22 mouse cellular contexts compared by ENCODE assay signal in genomic region chr19:8716767-8717475, GRCm38 (mm10). TPM values are rescaled to one million over a fixed set of nuclear protein-coding genes. Genes with fewer than 3 reads are reported as not detected.
DNase-seq lines count a peak whose midpoint lies in the region; ATAC-seq and TF ChIP-seq lines count a peak whose summit lies in the region.
"Had no signal": no experiment of that assay in that cellular context is flagged by ENCODE, and none has a peak within 500 bp of the region (broad histone marks: within the 10 kb centered on the region; RNA-seq: fewer than 3 reads in every experiment).

No protein-coding gene starts in this region.

- no peaks in the 10 kb centered on the region for H3K9me3 ChIP-seq in liver, embryonic 11.5 days (ENCODE audit: control insufficient read depth, low read length)
- H3K9me3 ChIP-seq in liver, embryonic 13.5 days (replicated peaks) = no peaks in the 10 kb centered on the region
- no peaks in the 10 kb centered on the region for H3K9me3 ChIP-seq in kidney, embryonic 14.5 days (ENCODE audit: control insufficient read depth, low read length)
- no peaks in the 10 kb centered on the region for H3K9me3 ChIP-seq in lung, postnatal 0 days (ENCODE audit: low read length)
- H3K9me3 ChIP-seq: heart, embryonic 10.5 days; hindbrain, embryonic 12.5 days; midbrain, embryonic 12.5 days; neural tube, embryonic 13.5 days had no signal

- 71% methylated on average over 8 of the region's 10 CpGs for WGBS in liver, embryonic 11.5 days
- WGBS in liver, embryonic 13.5 days (ENCODE audit: insufficient replicate concordance) = 72% methylated on average over 9 of the region's 10 CpGs
- 76% methylated on average over 8 of the region's 10 CpGs for WGBS in kidney, embryonic 14.5 days
- WGBS in lung, postnatal 0 days = 76% methylated on average over 8 of the region's 10 CpGs

- H3K9ac ChIP-seq in liver, embryonic 11.5 days (ENCODE audit: low read depth, low read length) = no peak overlapping the region
- peak overlapping the region; percentile 7; the same call in 1 of the 2 replicates for H3K9ac ChIP-seq in liver, embryonic 13.5 days
- no peak overlapping the region for H3K9ac ChIP-seq in kidney, embryonic 14.5 days (ENCODE audit: low read depth, low read length)
- H3K9ac ChIP-seq in lung, postnatal 0 days (replicated peaks; ENCODE audit: low read depth) = no peak overlapping the region
- H3K9ac ChIP-seq: hindbrain, embryonic 12.5 days; midbrain, embryonic 12.5 days; neural tube, embryonic 13.5 days had no signal

- H3K4me1 ChIP-seq in liver, embryonic 11.5 days (replicated peaks; ENCODE audit: control insufficient read depth, insufficient read depth, low read length) = peaks cover 35% of the 10 kb centered on the region
- peaks cover 73% of the 10 kb centered on the region for H3K4me1 ChIP-seq in liver, embryonic 13.5 days (replicated peaks)
- H3K4me1 ChIP-seq in kidney, embryonic 14.5 days (ENCODE audit: control insufficient read depth, insufficient read depth, low read length) = peaks cover 7% of the 10 kb centered on the region; the same call in 1 of the 2 replicates
- peaks cover 2% of the 10 kb centered on the region; the same call in 1 of the 2 replicates for H3K4me1 ChIP-seq in lung, postnatal 0 days (ENCODE audit: insufficient read depth, low read depth, low read length)

- no peaks in the 10 kb centered on the region for H3K27me3 ChIP-seq in liver, embryonic 11.5 days (replicated peaks; ENCODE audit: control insufficient read depth, insufficient read depth, low read length)
- H3K27me3 ChIP-seq in liver, embryonic 13.5 days = no peaks in the 10 kb centered on the region
- H3K27me3 ChIP-seq in kidney, embryonic 14.5 days (ENCODE audit: control insufficient read depth, insufficient read depth, low read length) = no peaks in the 10 kb centered on the region
- no peaks in the 10 kb centered on the region for H3K27me3 ChIP-seq in lung, postnatal 0 days (replicated peaks; ENCODE audit: insufficient read depth, low read length)
- H3K27me3 ChIP-seq: hindbrain, embryonic 12.5 days; midbrain, embryonic 12.5 days; neural tube, embryonic 13.5 days had no signal

- H3K36me3 ChIP-seq in liver, embryonic 11.5 days (ENCODE audit: control insufficient read depth, insufficient read depth, low read length) = no peaks in the 10 kb centered on the region
- H3K36me3 ChIP-seq in liver, embryonic 13.5 days = peaks cover 7% of the 10 kb centered on the region
- H3K36me3 ChIP-seq in kidney, embryonic 14.5 days (ENCODE audit: control insufficient read depth, insufficient read depth, low read length) = peaks cover 2% of the 10 kb centered on the region; the same call in 1 of the 2 replicates
- no peaks in the 10 kb centered on the region for H3K36me3 ChIP-seq in lung, postnatal 0 days (ENCODE audit: insufficient read depth, low read length)
- H3K36me3 ChIP-seq: hindbrain, embryonic 12.5 days; midbrain, embryonic 12.5 days had no signal

- no peak overlapping the region for H3K4me3 ChIP-seq in liver, embryonic 11.5 days (ENCODE audit: low read depth, low read length)
- no peak overlapping the region for H3K4me3 ChIP-seq in liver, embryonic 13.5 days (replicated peaks)
- H3K4me3 ChIP-seq in kidney, embryonic 14.5 days (ENCODE audit: low read length) = no peak overlapping the region
- no peak overlapping the region for H3K4me3 ChIP-seq in lung, postnatal 0 days (ENCODE audit: low read depth, low read length)
- H3K4me3 ChIP-seq: heart, embryonic 10.5 days; hindbrain, embryonic 12.5 days; midbrain, embryonic 12.5 days; neural tube, embryonic 13.5 days had no signal

- no peak for TF ChIP-seq CTCF in lung, postnatal 0 days (IDR thresholded peaks at IDR 0.05)

- peak overlapping the region; percentile 53; the same call in 1 of the 2 replicates for H3K27ac ChIP-seq in liver, embryonic 11.5 days (ENCODE audit: low read depth, low read length)
- H3K27ac ChIP-seq in liver, embryonic 13.5 days = peak overlapping the region; percentile 99
- no peak overlapping the region for H3K27ac ChIP-seq in kidney, embryonic 14.5 days (ENCODE audit: low read depth, low read length)
- no peak overlapping the region for H3K27ac ChIP-seq in lung, postnatal 0 days (ENCODE audit: low read length)
- H3K27ac ChIP-seq: hindbrain, embryonic 12.5 days; midbrain, embryonic 12.5 days; neural tube, embryonic 13.5 days had no signal

- no peak for ATAC-seq in liver, embryonic 11.5 days (replicated peaks; ENCODE audit: low FRiP score)
- ATAC-seq in liver, embryonic 13.5 days (ENCODE audit: low read depth) = no peak
- ATAC-seq in kidney, embryonic 14.5 days (ENCODE audit: low FRiP score, low TSS enrichment) = no peak
- no peak for ATAC-seq in lung, postnatal 0 days
- ATAC-seq: forebrain, embryonic 14.5 days had no signal

- no peak overlapping the region for H3K4me2 ChIP-seq in liver, embryonic 11.5 days
- H3K4me2 ChIP-seq in liver, embryonic 13.5 days = no peak overlapping the region; the same call in 1 of the 2 replicates
- no peak overlapping the region for H3K4me2 ChIP-seq in kidney, embryonic 14.5 days (replicated peaks; ENCODE audit: low read depth, low read length)
- no peak overlapping the region for H3K4me2 ChIP-seq in lung, postnatal 0 days (replicated peaks; ENCODE audit: low read depth, low read length)
- H3K4me2 ChIP-seq: hindbrain, embryonic 12.5 days; midbrain, embryonic 12.5 days; neural tube, embryonic 13.5 days had no signal

- DNase-seq in liver, embryonic 11.5 days (ENCODE audit: low spot score) = no peak
- no peak for DNase-seq in liver
- peak; percentile 70 for DNase-seq in ES-CJ7 (ENCODE audit: low read depth, low spot score)
- no peak for DNase-seq in liver, embryonic 13.5 days
- DNase-seq in kidney, adult 9 months = no peak
- no peak for DNase-seq in lung, postnatal 0 days (ENCODE audit: low spot score)
- DNase-seq: cerebellum, adult 8-10 months; heart, postnatal 10 days; kidney, adult 8-10 months; kidney, postnatal 36 days; left cerebral cortex, postnatal 4 days; lung, postnatal 36 days; right cerebral cortex, adult 18-20 months; thymus, adult 18-20 months; thymus, postnatal 4 days had no signal

- TF ChIP-seq EP300 in lung, postnatal 0 days (IDR thresholded peaks at IDR 0.05) = no peak

RNA-seq across cellular contexts. Expression of gene Slc3a2, which starts 6.2 kb away (rescaled TPM):
- polyA plus RNA-seq in liver, embryonic 11.5 days (2014; fragmentation: Nextera tagmentation; extraction: Ambion mirVana) = 150 and 159 TPM in 2 replicates
- polyA plus RNA-seq in liver, embryonic 13.5 days (2015; fragmentation: Nextera tagmentation; extraction: Ambion mirVana) = 118 and 128 TPM in 2 replicates
- 114 and 123 TPM in 2 replicates for polyA plus RNA-seq in kidney, embryonic 14.5 days (2014; fragmentation: Nextera tagmentation; extraction: Ambion mirVana)
- 91.8 and 97.9 TPM in 2 replicates for polyA plus RNA-seq in lung, postnatal 0 days (2015; fragmentation: Nextera tagmentation; extraction: Ambion mirVana)

RNA-seq across cellular contexts. Expression of gene Wdr74, which starts 18.7 kb away (rescaled TPM):
- 142 and 143 TPM in 2 replicates for polyA plus RNA-seq in liver, embryonic 11.5 days (2014; fragmentation: Nextera tagmentation; extraction: Ambion mirVana)
- polyA plus RNA-seq in liver, embryonic 13.5 days (2015; fragmentation: Nextera tagmentation; extraction: Ambion mirVana) = 80.8 and 81.6 TPM in 2 replicates
- polyA plus RNA-seq in kidney, embryonic 14.5 days (2014; fragmentation: Nextera tagmentation; extraction: Ambion mirVana) = 82.9 and 97.3 TPM in 2 replicates
- polyA plus RNA-seq in lung, postnatal 0 days (2015; fragmentation: Nextera tagmentation; extraction: Ambion mirVana) = 45.3 and 48.7 TPM in 2 replicates

RNA-seq across cellular contexts. Expression of gene 1700092M07Rik, which starts 23.6 kb away (rescaled TPM):
- 1.7 and 2.0 TPM in 2 replicates for polyA plus RNA-seq in liver, embryonic 11.5 days (2014; fragmentation: Nextera tagmentation; extraction: Ambion mirVana)
- 0.81 and 1.3 TPM in 2 replicates for polyA plus RNA-seq in liver, embryonic 13.5 days (2015; fragmentation: Nextera tagmentation; extraction: Ambion mirVana)
- polyA plus RNA-seq in kidney, embryonic 14.5 days (2014; fragmentation: Nextera tagmentation; extraction: Ambion mirVana) = 0.70 and 2.3 TPM in 2 replicates
- 0.75 and 0.82 TPM in 2 replicates for polyA plus RNA-seq in lung, postnatal 0 days (2015; fragmentation: Nextera tagmentation; extraction: Ambion mirVana)
- polyA plus RNA-seq: liver, adult 2 months had no signal

RNA-seq across cellular contexts. Expression of gene Stx5a, which starts 24.3 kb away (rescaled TPM):
- polyA plus RNA-seq in liver, embryonic 11.5 days (2014; fragmentation: Nextera tagmentation; extraction: Ambion mirVana) = 69.5 and 73.1 TPM in 2 replicates
- 48.2 and 51.9 TPM in 2 replicates for polyA plus RNA-seq in liver, embryonic 13.5 days (2015; fragmentation: Nextera tagmentation; extraction: Ambion mirVana)
- 114 and 128 TPM in 2 replicates for polyA plus RNA-seq in kidney, embryonic 14.5 days (2014; fragmentation: Nextera tagmentation; extraction: Ambion mirVana)
- 130 and 143 TPM in 2 replicates for polyA plus RNA-seq in lung, postnatal 0 days (2015; fragmentation: Nextera tagmentation; extraction: Ambion mirVana)

RNA-seq across cellular contexts. Expression of gene Nxf1, which starts 40.0 kb away (rescaled TPM):
- polyA plus RNA-seq in liver, embryonic 11.5 days (2014; fragmentation: Nextera tagmentation; extraction: Ambion mirVana) = 197 and 198 TPM in 2 replicates
- 93.3 and 104 TPM in 2 replicates for polyA plus RNA-seq in liver, embryonic 13.5 days (2015; fragmentation: Nextera tagmentation; extraction: Ambion mirVana)
- 155 and 198 TPM in 2 replicates for polyA plus RNA-seq in kidney, embryonic 14.5 days (2014; fragmentation: Nextera tagmentation; extraction: Ambion mirVana)
- polyA plus RNA-seq in lung, postnatal 0 days (2015; fragmentation: Nextera tagmentation; extraction: Ambion mirVana) = 88.8 and 89.7 TPM in 2 replicates

Comparison
In these comparisons a context has a peak if more than half of its experiments do, and no peak if none do; other contexts are left out.
1. H3K27ac ChIP-seq: peak in liver, embryonic 11.5 days (single experiment) and liver, embryonic 13.5 days (single experiment); none in kidney, embryonic 14.5 days (single experiment) and lung, postnatal 0 days (single experiment).